Comparison of ENCODE assay signal across 7 mouse cellular contexts in genomic region chr11:117384897-117385296, GRCm38 (mm10).
DNase-seq lines count a peak whose midpoint lies in the region; ATAC-seq and TF ChIP-seq lines count a peak whose summit lies in the region.

No protein-coding gene starts in this region.

- TF ChIP-seq CTCF in intestine, postnatal 0 days (IDR thresholded peaks at IDR 0.05; ENCODE audit: low read depth), result peak; percentile 93

- no peak overlapping the region for H3K27ac ChIP-seq in embryonic facial prominence, embryonic 10.5 days (replicated peaks)
- no peak overlapping the region for H3K27ac ChIP-seq in intestine, postnatal 0 days (ENCODE audit: low read depth, low read length)
- peak overlapping the region; percentile 28; the same call in 1 of the 2 replicates for H3K27ac ChIP-seq in midbrain, embryonic 14.5 days (replicated peaks; ENCODE audit: low read depth, low read length)

- no peaks in the 10 kb centered on the region for H3K9me3 ChIP-seq in embryonic facial prominence, embryonic 10.5 days
- H3K9me3 ChIP-seq in intestine, postnatal 0 days (ENCODE audit: control insufficient read depth), result no peaks in the 10 kb centered on the region
- H3K9me3 ChIP-seq in midbrain, embryonic 14.5 days (ENCODE audit: control insufficient read depth, low read length), result no peaks in the 10 kb centered on the region

- H3K4me3 ChIP-seq in embryonic facial prominence, embryonic 10.5 days, result 0 out of 2 replicates have a peak overlapping the region, but pooled peaks have one; percentile 1
- H3K4me3 ChIP-seq in intestine, postnatal 0 days (ENCODE audit: low read depth, low read length), result peak overlapping the region; percentile 9; the same call in 1 of the 2 replicates
- no peak overlapping the region for H3K4me3 ChIP-seq in midbrain, embryonic 14.5 days (replicated peaks; ENCODE audit: low read depth, low read length)

- no peak overlapping the region for H3K9ac ChIP-seq in intestine, postnatal 0 days (ENCODE audit: low read depth, low read length)
- H3K9ac ChIP-seq in midbrain, embryonic 14.5 days (replicated peaks; ENCODE audit: low read length), result no peak overlapping the region

- H3K27me3 ChIP-seq in embryonic facial prominence, embryonic 10.5 days (replicated peaks; ENCODE audit: low read depth, poor library complexity, severe bottlenecking), result peaks cover 71% of the 10 kb centered on the region
- H3K27me3 ChIP-seq in intestine, postnatal 0 days (replicated peaks; ENCODE audit: control insufficient read depth, insufficient read depth, low read length), result peaks cover 10% of the 10 kb centered on the region; the same call in 1 of the 2 replicates
- H3K27me3 ChIP-seq in midbrain, embryonic 14.5 days (ENCODE audit: control insufficient read depth, insufficient read depth, low read length), result no peaks in the 10 kb centered on the region

- peak; percentile 91 for DNase-seq in adrenal gland, postnatal 25 days
- peak; percentile 91 for DNase-seq in embryonic facial prominence, embryonic 10.5 days (ENCODE audit: low spot score)
- DNase-seq in left cerebral cortex, postnatal 36 days (ENCODE audit: low spot score in 2 of 2), result peak; percentile 91 to 93
- peak; percentile 97 for DNase-seq in midbrain, embryonic 14.5 days
- peak; percentile 45 for DNase-seq in spleen, adult 12 weeks (ENCODE audit: low spot score)

- H3K36me3 ChIP-seq in embryonic facial prominence, embryonic 10.5 days (replicated peaks), result no peaks in the 10 kb centered on the region
- no peaks in the 10 kb centered on the region for H3K36me3 ChIP-seq in intestine, postnatal 0 days (ENCODE audit: control insufficient read depth, insufficient read depth)
- no peaks in the 10 kb centered on the region for H3K36me3 ChIP-seq in midbrain, embryonic 14.5 days (ENCODE audit: control insufficient read depth, insufficient read depth, low read length)

- intact Hi-C loops in left cerebral cortex, postnatal 36 days (cut with DNase I), result loop anchor here (2.0 to 5.0 kb wide), 2 partner anchors 267 to 438 kb away; partner anchors contain the start of gene Tnrc6c

- H3K4me1 ChIP-seq in embryonic facial prominence, embryonic 10.5 days, result peaks cover 40% of the 10 kb centered on the region
- H3K4me1 ChIP-seq in intestine, postnatal 0 days (replicated peaks; ENCODE audit: control insufficient read depth, insufficient read depth, low read length), result no peaks in the 10 kb centered on the region
- peaks cover 20% of the 10 kb centered on the region; the same call in 1 of the 2 replicates for H3K4me1 ChIP-seq in midbrain, embryonic 14.5 days (ENCODE audit: control insufficient read depth, insufficient read depth, low read length)

- H3K4me2 ChIP-seq in intestine, postnatal 0 days (replicated peaks; ENCODE audit: low read depth), result peak overlapping the region; percentile 44
- H3K4me2 ChIP-seq in midbrain, embryonic 14.5 days (ENCODE audit: low read length), result 0 out of 2 replicates have a peak overlapping the region, but pooled peaks have one; percentile 5

- WGBS in embryonic facial prominence, embryonic 10.5 days, result 3% methylated on average over 16 of the region's 16 CpGs
- 1% methylated on average over 16 of the region's 16 CpGs for WGBS in intestine, postnatal 0 days
- 1% methylated on average over 16 of the region's 16 CpGs for WGBS in midbrain, embryonic 14.5 days

- ATAC-seq in granulocyte monocyte progenitor cell, adult 5-6 weeks (replicated peaks; ENCODE audit: poor library complexity, severe bottlenecking), result peak; percentile 74
- peak; percentile 14; the same call in 1 of the 2 replicates for ATAC-seq in intestine, postnatal 0 days
- ATAC-seq in midbrain, embryonic 14.5 days (ENCODE audit: low FRiP score, low TSS enrichment), result 0 out of 2 replicates have a peak, but pooled peaks have one; percentile 37

Comparison
In these comparisons a context has a peak if more than half of its experiments do, and no peak if none do; other contexts are left out.
1. DNase-seq: peak in every context shown above with its lines; median percentile 97 in midbrain, embryonic 14.5 days; 92 in left cerebral cortex, postnatal 36 days; 91 in adrenal gland, postnatal 25 days; 91 in embryonic facial prominence, embryonic 10.5 days; 45 in spleen, adult 12 weeks.
2. ATAC-seq: peak in every context shown above with its lines; median percentile 74 in granulocyte monocyte progenitor cell, adult 5-6 weeks; 37 in midbrain, embryonic 14.5 days; 14 in intestine, postnatal 0 days.